Mouse (Mus musculus) T-cell, adult 66 days (primary cell): ENCODE results near the gene Nyx. TPM values are rescaled to one million over a fixed set of nuclear protein-coding genes. Genes with fewer than 3 reads are reported as not detected.

Experiments used
- total RNA-seq, 2 experiments: library from RNA; stranded (reverse); gene quantifications; 3 replicates in 1 of 2; 4 replicates in 1 of 2; pipeline ENCODE4 v1.2.4; 2023

The Nyx gene
- total RNA-seq, result under 1 TPM; 0.12 to 0.15 TPM

DNA sequence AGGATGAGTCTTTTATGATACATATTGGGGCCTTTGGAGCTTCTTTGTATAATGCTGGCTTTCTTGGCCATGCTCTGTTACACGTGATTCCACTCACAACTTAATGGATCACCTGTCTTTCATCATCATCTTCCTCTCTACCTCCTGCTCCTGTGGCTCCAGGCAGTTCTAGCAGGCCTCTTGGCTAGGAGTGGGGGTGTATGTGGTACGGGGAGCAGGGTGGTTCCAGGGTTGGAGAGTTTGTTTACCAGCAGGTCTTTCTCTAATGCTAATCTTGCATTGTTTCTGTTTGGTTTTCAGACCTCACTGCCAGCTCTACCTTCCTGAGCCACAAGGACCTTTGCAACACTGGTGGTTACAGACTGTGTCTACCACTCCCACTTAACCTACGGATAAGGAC, at the start of gene Nyx:
Gene Nyx, plus strand, starts transcription at position 301 of the 400 bp plus-strand sequence.

Other genes starting within 250 kb of the Nyx start
- gene Ddx3x, start 185.1 kb upstream of the Nyx start, total RNA-seq, result 100 to 1,000 TPM; 461 to 471 TPM
- gene Gpr34, start 166.0 kb downstream of the Nyx start, total RNA-seq, result 10 to 100 TPM in 1 of 2 experiments, 1 to 10 TPM in 1; 8.4 to 11.0 TPM
- under 1 TPM in 1 of 2 experiments, not detected in 1; 0.24 TPM for gene Gpr82, start 195.3 kb downstream of the Nyx start, total RNA-seq